24 mouse cellular contexts compared by ENCODE assay signal in the genomic region with DNA sequence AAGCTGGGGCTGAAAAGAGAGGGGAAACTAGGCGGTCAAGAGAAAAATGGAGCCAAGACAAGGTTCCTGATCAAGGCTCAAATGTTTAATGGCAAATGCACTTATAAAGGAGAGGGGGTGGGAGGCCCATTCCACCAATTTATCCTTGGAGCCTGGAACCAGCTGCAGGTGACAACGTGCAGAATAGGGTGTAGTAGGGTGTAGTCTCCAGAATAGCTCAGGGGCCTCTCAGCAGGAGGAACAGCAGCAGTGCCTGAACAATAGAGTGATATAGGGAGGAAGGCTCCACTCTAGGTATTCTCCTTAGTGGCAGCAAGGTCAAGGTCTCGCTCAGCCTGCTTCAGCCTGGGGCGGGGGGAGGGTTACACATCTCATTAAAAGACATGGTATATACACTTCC.
DNase-seq lines count a peak whose midpoint lies in the region; ATAC-seq and TF ChIP-seq lines count a peak whose summit lies in the region.
"Had no signal": no experiment of that assay in that cellular context is flagged by ENCODE, and none has a peak within 500 bp of the region (broad histone marks: within the 10 kb centered on the region; RNA-seq: fewer than 3 reads in every experiment).

No protein-coding gene starts in this region.

- no peak overlapping the region for H3K9ac ChIP-seq in lung, postnatal 0 days (replicated peaks; ENCODE audit: low read depth)

- no peaks in the 10 kb centered on the region for H3K36me3 ChIP-seq in lung, postnatal 0 days (ENCODE audit: insufficient read depth, low read length)
- H3K36me3 ChIP-seq: G1E had no signal

- ATAC-seq in lung, postnatal 0 days: no peak
- ATAC-seq: activated CD4-positive, CD25-positive, alpha-beta regulatory T cell, adult 4 months; CD4-positive, CD25-positive, alpha-beta regulatory T cell, adult 4 months; Patski had no signal

- no peaks in the 10 kb centered on the region for H3K4me1 ChIP-seq in lung, postnatal 0 days (ENCODE audit: insufficient read depth, low read depth, low read length)
- no peaks in the 10 kb centered on the region for H3K4me1 ChIP-seq in cerebellum, adult 2 months (ENCODE audit: control insufficient read depth, insufficient read depth, low read length)

- H3K4me2 ChIP-seq in lung, postnatal 0 days (replicated peaks; ENCODE audit: low read depth, low read length): no peak overlapping the region

- no peaks in the 10 kb centered on the region for H3K27me3 ChIP-seq in lung, postnatal 0 days (replicated peaks; ENCODE audit: insufficient read depth, low read length)
- no peaks in the 10 kb centered on the region for H3K27me3 ChIP-seq in cerebellum, adult 2 months (ENCODE audit: control insufficient read depth, insufficient read depth, low read length)
- H3K27me3 ChIP-seq: CH12.LX, Patski had no signal

- TF ChIP-seq POLR2A in cerebellum, adult 2 months (IDR thresholded peaks at IDR 0.05; ENCODE audit: borderline replicate concordance, insufficient read depth, low read length): no peak

- H3K4me3 ChIP-seq in lung, postnatal 0 days (ENCODE audit: low read depth, low read length): no peak overlapping the region
- no peak overlapping the region for H3K4me3 ChIP-seq in cerebellum, adult 2 months (replicated peaks; ENCODE audit: insufficient read depth, low read depth, low read length)

- 58% methylated on average over 4 of the region's 4 CpGs for WGBS in lung, postnatal 0 days
- WGBS in cerebellum, adult 2 months: 70% methylated on average over 4 of the region's 4 CpGs

- TF ChIP-seq CTCF in lung, postnatal 0 days (IDR thresholded peaks at IDR 0.05): no peak
- TF ChIP-seq CTCF in cerebellum, adult 2 months (IDR thresholded peaks at IDR 0.05; ENCODE audit: borderline replicate concordance, insufficient read depth, low read depth, low read length): no peak

- H3K27ac ChIP-seq in lung, postnatal 0 days (ENCODE audit: low read length): no peak overlapping the region
- no peak overlapping the region for H3K27ac ChIP-seq in cerebellum, adult 2 months (ENCODE audit: insufficient read depth, low read length)

- no peaks in the 10 kb centered on the region for H3K9me3 ChIP-seq in lung, postnatal 0 days (ENCODE audit: low read length)
- H3K9me3 ChIP-seq: G1E had no signal

- TF ChIP-seq EP300 in lung, postnatal 0 days (IDR thresholded peaks at IDR 0.05): no peak

- peak; percentile 56 for DNase-seq in ES-CJ7 (ENCODE audit: low read depth, low spot score)
- DNase-seq in R1 (ENCODE audit: low read depth, low spot score): peak; percentile 71
- peak; percentile 37 for DNase-seq in ZHBTc4 (ENCODE audit: low read depth, low spot score)
- no peak for DNase-seq in lung, postnatal 0 days (ENCODE audit: low spot score)
- no peak for DNase-seq in cerebellum, adult 2 months
- no peak for DNase-seq in left cerebral cortex, adult 8-10 months (ENCODE audit: low spot score in 2 of 2)
- DNase-seq: adrenal gland, adult 2 months; adrenal gland, adult 8-10 months; adrenal gland, postnatal 10 days; adrenal gland, postnatal 14 days; adrenal gland, postnatal 25 days; adrenal gland, postnatal 36 days; B cell, adult 2 months; cerebellum, adult 11 months; cerebellum, adult 11-12 months; cerebellum, adult 18-20 months; cerebellum, adult 8-10 months; cerebellum, adult 9-10 months; cerebellum, adult 9-11 months had no signal

Comparison
In these comparisons a context has a peak if more than half of its experiments do, and no peak if none do; other contexts are left out.
1. DNase-seq: peak in ES-CJ7 (single experiment), R1 (single experiment) and ZHBTc4 (single experiment); none in lung, postnatal 0 days (single experiment), cerebellum, adult 2 months (0 of 2) and left cerebral cortex, adult 8-10 months (0 of 2).